Mouse (Mus musculus) midbrain, embryonic 10.5 days (tissue): ENCODE measurements around the gene Hist1h2ap. TPM values are rescaled to one million over a fixed set of nuclear protein-coding genes. Genes with fewer than 3 reads are reported as not detected.
"Not testable (repeated sequence)": the region's sequence is repeated elsewhere in the genome, so short reads cannot be mapped to it uniquely, and the experiment has no call there.

Experiments
- DNase-seq: peaks from one replicate; pipeline ENCODE4 v3.0.0-alpha.2; 2017; ENCODE audit warnings: low spot score
- H3K27ac ChIP-seq: fragments of 300-500 bp; sonication (generic); replicated peaks from 2 replicates; pipeline ENCODE4 v1.5.1; 2016; ENCODE audit warnings: mild to moderate bottlenecking
- H3K27me3 ChIP-seq: fragments of 300-500 bp; sonication (generic); 2 replicates; pipeline ENCODE4 v1.6.1; 2016; ENCODE audit warnings: low read depth, mild to moderate bottlenecking; ENCODE audit not compliant: poor library complexity, severe bottlenecking
- H3K36me3 ChIP-seq: fragments of 300-500 bp; sonication (generic); 2 replicates; pipeline ENCODE4 v1.6.1; 2016; ENCODE audit warnings: mild to moderate bottlenecking, moderate library complexity
- H3K4me1 ChIP-seq: fragments of 300-500 bp; sonication (generic); 2 replicates; pipeline ENCODE4 v1.6.1; 2016
- H3K4me3 ChIP-seq: fragments of 300-500 bp; sonication (generic); 2 replicates; pipeline ENCODE4 v1.5.1; 2016; ENCODE audit warnings: mild to moderate bottlenecking, moderate library complexity
- H3K9me3 ChIP-seq: fragments of 300-500 bp; sonication (generic); replicated peaks from 2 replicates; pipeline ENCODE4 v1.6.1; 2016; ENCODE audit warnings: mild to moderate bottlenecking
- WGBS: fragments of 180-500 bp; shearing (Covaris S2); methylation state at CpG from one replicate; pipeline ENCODE4 v1.1.7; 2016; 5-methylcytosine and 5-hydroxymethylcytosine counted together
- microRNA-seq: library from miRNA; unstranded; fragments of <30 nt; microRNA quantifications from one replicate; pipeline ENCODE4, GENCODE M21; 2017
- polyA plus RNA-seq: library from polyadenylated mRNA; unstranded; fragments of >200 nt; fragmentation: Nextera tagmentation; extraction: Ambion mirVana; gene quantifications from 2 replicates; pipeline ENCODE4 v1.2.1, GENCODE M21; 2016

The Hist1h2ap gene
- polyA plus RNA-seq, 1 experiment from 2014 or later = 6,710 TPM

- Histone ChIP-seq H3K27me3 (no peaks in the 10 kb centered on the region), H3K36me3 (no peaks in the 10 kb centered on the region), H3K9me3 (no peaks in the 10 kb centered on the region), H3K27ac (peak overlapping the region; percentile 85), H3K4me3 (peak overlapping the region; percentile 38), H3K4me1 (peaks cover 39% of the 10 kb centered on the region)
- peak; percentile 50 for DNase-seq
- WGBS = 7% methylated on average over 18 of the region's 18 CpGs
These were observed 42.6 kb downstream of the Hist1h2ap start for GRCm38 (mm10) chr13:21790601-21791283.

GRCm38 (mm10) chr13:21789925-21790324, 43.4 kb downstream of the Hist1h2ap start:
- peaks cover 46% of the 10 kb centered on the region for H3K4me1 ChIP-seq
- DNase-seq = no peak
- no peaks in the 10 kb centered on the region for H3K36me3 ChIP-seq
- WGBS = 69% methylated on average over 6 of the region's 6 CpGs
- H3K4me3 ChIP-seq = no peak overlapping the region
- H3K27ac ChIP-seq = peak overlapping the region; percentile 87; the same call in 1 of the 2 replicates
- H3K27me3 ChIP-seq = no peaks in the 10 kb centered on the region
- H3K9me3 ChIP-seq = no peaks in the 10 kb centered on the region

- 11% methylated on average over 17 of the region's 21 CpGs for WGBS
- peak overlapping the region; percentile 87 for H3K27ac ChIP-seq
- H3K4me3 ChIP-seq = peak overlapping the region; percentile 55
- no peaks in the 10 kb centered on the region for H3K36me3 ChIP-seq
- peaks cover 56% of the 10 kb centered on the region for H3K4me1 ChIP-seq
- H3K9me3 ChIP-seq = no peaks in the 10 kb centered on the region
- DNase-seq = peak; percentile 20
- no peaks in the 10 kb centered on the region for H3K27me3 ChIP-seq
These were observed 45.3 kb downstream of the Hist1h2ap start for GRCm38 (mm10) chr13:21787760-21788593.

GRCm38 (mm10) chr13:21786899-21787629, 46.2 kb downstream of the Hist1h2ap start, which contains the start of the genes Hist1h2an and Hist1h2bp:
TSS of gene Hist1h2an (minus strand) at chr13:21787218.
TSS of gene Hist1h2bp (plus strand) at chr13:21787461.
- 0% methylated on average over 42 of the region's 63 CpGs for WGBS
- not testable (repeated sequence) for H3K36me3 ChIP-seq, H3K27me3 ChIP-seq, H3K9me3 ChIP-seq
- Histone ChIP-seq H3K27ac (peak within 1 kb of the TSS; percentile 92), H3K4me3 (peak within 1 kb of the TSS; percentile 55), H3K4me1 (peaks cover 63% of the 10 kb centered on the region)
- DNase-seq = peak; percentile 88

- peak; percentile 48 for DNase-seq
- Histone ChIP-seq H3K27ac (peak overlapping the region; percentile 92), H3K27me3 (no peaks in the 10 kb centered on the region), H3K9me3 (no peaks in the 10 kb centered on the region), H3K4me3 (peak overlapping the region; percentile 55), H3K4me1 (peaks cover 63% of the 10 kb centered on the region), H3K36me3 (no peaks in the 10 kb centered on the region)
- WGBS = 5% methylated on average over 8 of the region's 8 CpGs
These were observed 47.0 kb downstream of the Hist1h2ap start for GRCm38 (mm10) chr13:21786189-21786898.

GRCm38 (mm10) chr13:21784311-21784710, 49.0 kb downstream of the Hist1h2ap start:
- Histone ChIP-seq H3K9me3 (no peaks in the 10 kb centered on the region), H3K27me3 (no peaks in the 10 kb centered on the region), H3K4me1 (peaks cover 63% of the 10 kb centered on the region), H3K36me3 (no peaks in the 10 kb centered on the region), H3K27ac (peak overlapping the region; percentile 92), H3K4me3 (peak overlapping the region; percentile 59)
- 20% methylated on average over 6 of the region's 6 CpGs for WGBS
- no peak for DNase-seq

GRCm38 (mm10) chr13:21783734-21784161, 49.6 kb downstream of the Hist1h2ap start:
- Histone ChIP-seq H3K9me3 (no peaks in the 10 kb centered on the region), H3K4me3 (peak overlapping the region; percentile 59), H3K4me1 (peaks cover 58% of the 10 kb centered on the region), H3K27ac (peak overlapping the region; percentile 92), H3K36me3 (no peaks in the 10 kb centered on the region), H3K27me3 (no peaks in the 10 kb centered on the region)
- WGBS = 3% methylated on average over 9 of the region's 9 CpGs
- DNase-seq = peak; percentile 59

- Histone ChIP-seq H3K4me3 (peak within 1 kb of the TSS; percentile 59), H3K27me3 (no peaks in the 10 kb centered on the region), H3K27ac (peak within 1 kb of the TSS; percentile 97), H3K4me1 (peaks cover 58% of the 10 kb centered on the region), H3K9me3 (no peaks in the 10 kb centered on the region), H3K36me3 (no peaks in the 10 kb centered on the region)
- DNase-seq = peak; percentile 59
- WGBS = under 1% methylated on average over 17 of the region's 20 CpGs
These were observed 50.1 kb downstream of the Hist1h2ap start, which contains the start of gene Hist1h3i for GRCm38 (mm10) chr13:21783255-21783617. TSS of gene Hist1h3i (minus strand) at chr13:21783370.

Small RNAs within 50 kb of the gene (microRNA-seq; reads per million reads assigned to microRNA genes)
- gene Gm19658 (not detected), gene Gm44346 (not detected), gene Gm44466 (not detected)

Other genes starting within 250 kb of the Hist1h2ap start
- not detected in 2 replicates for gene Olfr1362, start 219.5 kb downstream of the Hist1h2ap start, polyA plus RNA-seq
- not detected in 2 replicates for gene Olfr11, start 191.0 kb downstream of the Hist1h2ap start, polyA plus RNA-seq
- gene Olfr1361, start 170.1 kb downstream of the Hist1h2ap start, polyA plus RNA-seq = not detected in 2 replicates
- gene Olfr1360, start 156.1 kb downstream of the Hist1h2ap start, polyA plus RNA-seq = not detected in 2 replicates
- not detected in 2 replicates for gene Olfr1359, start 135.4 kb downstream of the Hist1h2ap start, polyA plus RNA-seq
- gene Hist1h2bl, start 117.4 kb downstream of the Hist1h2ap start, polyA plus RNA-seq = 1.4 and 3.4 TPM in 2 replicates
- gene Hist1h2ai, start 117.1 kb downstream of the Hist1h2ap start, polyA plus RNA-seq = 12.2 and 21.8 TPM in 2 replicates
- 8.9 and 11.3 TPM in 2 replicates for gene Hist1h3h, start 115.8 kb downstream of the Hist1h2ap start, polyA plus RNA-seq
- gene Hist1h2bm, start 111.5 kb downstream of the Hist1h2ap start, polyA plus RNA-seq = 5.2 and 7.5 TPM in 2 replicates
- 1.0 and 1.2 TPM in 2 replicates for gene Hist1h4j, start 98.4 kb downstream of the Hist1h2ap start, polyA plus RNA-seq
- 1.7 and 6.4 TPM in 2 replicates for gene Hist1h4k, start 83.0 kb downstream of the Hist1h2ap start, polyA plus RNA-seq
- gene Hist1h2ak, start 79.7 kb downstream of the Hist1h2ap start, polyA plus RNA-seq = 16.8 and 19.9 TPM in 2 replicates
- 0.55 and 2.6 TPM in 2 replicates for gene Hist1h2bn, start 79.4 kb downstream of the Hist1h2ap start, polyA plus RNA-seq
- gene Hist1h1b, start 52.9 kb downstream of the Hist1h2ap start, polyA plus RNA-seq = 31.5 and 37.7 TPM in 2 replicates
- 114 and 126 TPM in 2 replicates for gene Hist1h3i, start 50.1 kb downstream of the Hist1h2ap start, polyA plus RNA-seq
- gene Hist1h2an, start 46.3 kb downstream of the Hist1h2ap start, polyA plus RNA-seq = 11.7 and 15.4 TPM in 2 replicates
- gene Hist1h2bp, start 46.0 kb downstream of the Hist1h2ap start, polyA plus RNA-seq = 3.9 and 4.2 TPM in 2 replicates
- gene Hist1h2bq, start 23.3 kb downstream of the Hist1h2ap start, polyA plus RNA-seq = 15.4 and 17.4 TPM in 2 replicates
- 1.6 TPM in 1 of 2 replicates, not detected in the other for gene Hist1h2ao, start 23.0 kb downstream of the Hist1h2ap start, polyA plus RNA-seq
- not detected in 2 replicates for gene Hist1h4m, start 21.8 kb downstream of the Hist1h2ap start, polyA plus RNA-seq
- gene Hist1h4n, start 1.3 kb downstream of the Hist1h2ap start, polyA plus RNA-seq = 7.7 and 10.8 TPM in 2 replicates
- gene Hist1h2br, start 236 bp upstream of the Hist1h2ap start, polyA plus RNA-seq = 15.6 and 19.0 TPM in 2 replicates
- 23.8 and 24.8 TPM in 2 replicates for gene Zfp184, start 111.6 kb upstream of the Hist1h2ap start, polyA plus RNA-seq
- gene Pom121l2, start 147.7 kb upstream of the Hist1h2ap start, polyA plus RNA-seq = 0.11 TPM in 1 of 2 replicates, not detected in the other
- not detected in 2 replicates for gene Prss16, start 176.2 kb upstream of the Hist1h2ap start, polyA plus RNA-seq
- 10.6 and 11.4 TPM in 2 replicates for gene Hist1h2ah, start 202.1 kb upstream of the Hist1h2ap start, polyA plus RNA-seq
- 9.4 and 9.7 TPM in 2 replicates for gene Hist1h2bk, start 202.4 kb upstream of the Hist1h2ap start, polyA plus RNA-seq
- gene Hist1h4i, start 207.9 kb upstream of the Hist1h2ap start, polyA plus RNA-seq = 51.3 and 52.5 TPM in 2 replicates
- 64.8 and 64.9 TPM in 2 replicates for gene Hist1h2ag, start 209.4 kb upstream of the Hist1h2ap start, polyA plus RNA-seq
- gene Hist1h2bj, start 209.7 kb upstream of the Hist1h2ap start, polyA plus RNA-seq = 14.7 and 16.2 TPM in 2 replicates